Mouse (Mus musculus): ENCODE measurements around the gene Arhgap19. TPM values are rescaled to one million over a fixed set of nuclear protein-coding genes. Genes with fewer than 3 reads are reported as not detected.
A peak's percentile ranks its signal among the peaks of the same experiment; 100 is the strongest.

The Arhgap19 gene
- polyA plus RNA-seq, 1 experiment from 2014 or later: 20.8 TPM

DNA sequence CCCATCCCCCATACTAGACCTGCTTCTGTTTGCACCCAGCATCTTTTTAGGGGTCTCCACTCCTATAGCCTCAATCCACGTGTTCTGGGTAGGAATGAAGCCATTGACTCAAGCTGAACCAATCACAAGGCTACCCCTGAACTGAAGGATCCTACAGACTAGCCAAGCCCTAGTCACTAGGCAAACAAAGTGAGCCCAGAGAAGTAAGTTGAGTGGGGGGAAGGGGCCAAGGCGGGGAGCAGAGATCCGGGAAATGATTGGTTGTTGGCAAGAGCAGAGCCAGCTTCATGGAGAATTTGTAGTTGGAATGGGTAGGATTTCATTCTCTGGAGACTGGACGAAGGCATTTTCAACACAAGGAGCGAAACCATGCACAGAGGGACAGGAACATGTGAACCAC is 15.1 kb upstream of the Arhgap19 start:
- Histone ChIP-seq H3K9ac (ENCODE audit: low read depth, low read length) (no peak overlapping the region), H3K27ac (ENCODE audit: low read depth, low read length) (no peak overlapping the region), H3K4me2 (no peak overlapping the region), H3K27me3 (ENCODE audit: control insufficient read depth, insufficient read depth, low read length) (no peaks in the 10 kb centered on the region), H3K4me1 (ENCODE audit: control insufficient read depth, insufficient read depth, low read length) (peaks cover 5% of the 10 kb centered on the region; the same call in 1 of the 2 replicates), H3K36me3 (ENCODE audit: control insufficient read depth, insufficient read depth, low read length) (no peaks in the 10 kb centered on the region), H3K9me3 (replicated peaks; ENCODE audit: control insufficient read depth, low read length) (no peaks in the 10 kb centered on the region), H3K4me3 (ENCODE audit: low read depth, low read length) (no peak overlapping the region)
- ATAC-seq (replicated peaks; ENCODE audit: insufficient number of reproducible peaks, low FRiP score, low TSS enrichment): no peak
- WGBS (ENCODE audit: insufficient replicate concordance): 46% methylated on average over 5 of the region's 5 CpGs

- Histone ChIP-seq H3K9ac (ENCODE audit: low read depth, low read length) (no peak overlapping the region), H3K27me3 (ENCODE audit: control insufficient read depth, insufficient read depth, low read length) (no peaks in the 10 kb centered on the region), H3K4me1 (ENCODE audit: control insufficient read depth, insufficient read depth, low read length) (peaks cover 5% of the 10 kb centered on the region; the same call in 1 of the 2 replicates), H3K9me3 (replicated peaks; ENCODE audit: control insufficient read depth, low read length) (no peaks in the 10 kb centered on the region), H3K4me2 (no peak overlapping the region), H3K36me3 (ENCODE audit: control insufficient read depth, insufficient read depth, low read length) (no peaks in the 10 kb centered on the region), H3K4me3 (ENCODE audit: low read depth, low read length) (no peak overlapping the region), H3K27ac (ENCODE audit: low read depth, low read length) (no peak overlapping the region)
- 71% methylated on average over 5 of the region's 5 CpGs for WGBS (ENCODE audit: insufficient replicate concordance)
- no peak for ATAC-seq (replicated peaks; ENCODE audit: insufficient number of reproducible peaks, low FRiP score, low TSS enrichment)
Measured at GRCm38 (mm10) chr19:41816410-41816809, 14.6 kb upstream of the Arhgap19 start.

DNA sequence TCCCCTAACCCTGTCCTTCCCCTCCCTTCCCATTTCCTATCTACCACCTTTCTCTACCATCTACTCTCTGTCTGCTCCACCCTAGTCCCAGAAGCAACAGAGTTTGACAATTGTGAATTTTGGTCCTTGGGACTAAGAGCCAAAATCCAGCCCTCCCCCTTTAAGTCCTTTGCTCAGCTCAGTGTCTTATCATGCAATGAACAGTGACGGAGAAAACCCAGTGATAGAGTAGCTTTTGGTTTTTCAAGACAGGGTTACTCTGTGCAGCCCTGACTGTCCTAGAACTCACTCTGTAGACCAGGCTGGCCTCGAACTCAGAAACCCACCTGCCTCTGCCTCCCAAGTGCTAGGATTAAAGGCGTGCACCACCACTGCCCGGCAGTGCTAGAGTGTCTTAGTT is 11.5 kb upstream of the Arhgap19 start:
- Histone ChIP-seq H3K27me3 (ENCODE audit: control insufficient read depth, insufficient read depth, low read length) (no peaks in the 10 kb centered on the region), H3K27ac (ENCODE audit: low read depth, low read length) (no peak overlapping the region), H3K36me3 (ENCODE audit: control insufficient read depth, insufficient read depth, low read length) (no peaks in the 10 kb centered on the region), H3K4me3 (ENCODE audit: low read depth, low read length) (no peak overlapping the region), H3K9me3 (replicated peaks; ENCODE audit: control insufficient read depth, low read length) (no peaks in the 10 kb centered on the region), H3K4me1 (ENCODE audit: control insufficient read depth, insufficient read depth, low read length) (peaks cover 5% of the 10 kb centered on the region; the same call in 1 of the 2 replicates), H3K4me2 (no peak overlapping the region), H3K9ac (ENCODE audit: low read depth, low read length) (no peak overlapping the region)
- ATAC-seq (replicated peaks; ENCODE audit: insufficient number of reproducible peaks, low FRiP score, low TSS enrichment): no peak
- WGBS (ENCODE audit: insufficient replicate concordance): 79% methylated on average over 4 of the region's 4 CpGs

- Histone ChIP-seq H3K4me3 (ENCODE audit: low read depth, low read length) (no peak overlapping the region), H3K27me3 (ENCODE audit: control insufficient read depth, insufficient read depth, low read length) (no peaks in the 10 kb centered on the region), H3K27ac (ENCODE audit: low read depth, low read length) (no peak overlapping the region), H3K36me3 (ENCODE audit: control insufficient read depth, insufficient read depth, low read length) (no peaks in the 10 kb centered on the region), H3K4me1 (ENCODE audit: control insufficient read depth, insufficient read depth, low read length) (peaks cover 3% of the 10 kb centered on the region; the same call in 1 of the 2 replicates), H3K9me3 (replicated peaks; ENCODE audit: control insufficient read depth, low read length) (no peaks in the 10 kb centered on the region), H3K4me2 (no peak overlapping the region), H3K9ac (ENCODE audit: low read depth, low read length) (no peak overlapping the region)
- WGBS (ENCODE audit: insufficient replicate concordance): 82% methylated on average over 10 of the region's 10 CpGs
- no peak for ATAC-seq (replicated peaks; ENCODE audit: insufficient number of reproducible peaks, low FRiP score, low TSS enrichment)
Measured at GRCm38 (mm10) chr19:41812525-41812924, 10.7 kb upstream of the Arhgap19 start.

DNA sequence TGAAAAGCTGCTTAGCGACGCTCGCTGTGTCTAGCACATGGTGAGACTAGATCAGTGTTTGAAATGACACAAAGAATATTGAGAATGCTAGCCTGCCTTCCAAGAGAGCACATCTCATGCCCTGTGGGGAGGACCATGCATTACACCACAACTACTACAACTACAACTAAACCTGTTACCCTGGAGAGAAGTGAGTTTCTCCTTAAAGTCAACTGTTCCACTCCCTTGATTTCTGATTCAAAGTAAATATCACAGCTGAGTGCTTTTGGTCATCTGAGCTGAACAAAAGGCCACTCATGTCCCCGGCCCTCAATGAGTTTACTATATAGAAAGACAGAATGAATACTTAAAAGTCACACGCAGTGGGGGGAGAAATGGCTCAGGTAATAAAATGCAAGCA is 8.2 kb upstream of the Arhgap19 start:
- no peak overlapping the region for H3K4me2 ChIP-seq
- H3K9me3 ChIP-seq (replicated peaks; ENCODE audit: control insufficient read depth, low read length): 0 out of 2 replicates have a peak, but pooled peaks cover 3% of the 10 kb centered on the region
- no peak for ATAC-seq (replicated peaks; ENCODE audit: insufficient number of reproducible peaks, low FRiP score, low TSS enrichment)
- no peak overlapping the region for H3K4me3 ChIP-seq (ENCODE audit: low read depth, low read length)
- no peaks in the 10 kb centered on the region for H3K36me3 ChIP-seq (ENCODE audit: control insufficient read depth, insufficient read depth, low read length)
- 84% methylated on average over 5 of the region's 5 CpGs for WGBS (ENCODE audit: insufficient replicate concordance)
- H3K4me1 ChIP-seq (ENCODE audit: control insufficient read depth, insufficient read depth, low read length): no peaks in the 10 kb centered on the region
- H3K9ac ChIP-seq (ENCODE audit: low read depth, low read length): no peak overlapping the region
- no peak overlapping the region for H3K27ac ChIP-seq (ENCODE audit: low read depth, low read length)
- no peaks in the 10 kb centered on the region for H3K27me3 ChIP-seq (ENCODE audit: control insufficient read depth, insufficient read depth, low read length)

- H3K27ac ChIP-seq (ENCODE audit: low read depth, low read length): no peak overlapping the region
- no peak overlapping the region for H3K9ac ChIP-seq (ENCODE audit: low read depth, low read length)
- H3K36me3 ChIP-seq (ENCODE audit: control insufficient read depth, insufficient read depth, low read length): no peaks in the 10 kb centered on the region
- 84% methylated on average over 8 of the region's 8 CpGs for WGBS (ENCODE audit: insufficient replicate concordance)
- no peak overlapping the region for H3K4me3 ChIP-seq (ENCODE audit: low read depth, low read length)
- no peaks in the 10 kb centered on the region for H3K4me1 ChIP-seq (ENCODE audit: control insufficient read depth, insufficient read depth, low read length)
- ATAC-seq (replicated peaks; ENCODE audit: insufficient number of reproducible peaks, low FRiP score, low TSS enrichment): no peak
- H3K4me2 ChIP-seq: no peak overlapping the region
- H3K27me3 ChIP-seq (ENCODE audit: control insufficient read depth, insufficient read depth, low read length): no peaks in the 10 kb centered on the region
- 0 out of 2 replicates have a peak, but pooled peaks cover 3% of the 10 kb centered on the region for H3K9me3 ChIP-seq (replicated peaks; ENCODE audit: control insufficient read depth, low read length)
Measured at GRCm38 (mm10) chr19:41808104-41808634, 6.3 kb upstream of the Arhgap19 start.

GRCm38 (mm10) chr19:41807497-41807896 is 5.7 kb upstream of the Arhgap19 start:
- Histone ChIP-seq H3K9me3 (replicated peaks; ENCODE audit: control insufficient read depth, low read length) (0 out of 2 replicates have a peak, but pooled peaks cover 3% of the 10 kb centered on the region), H3K27ac (ENCODE audit: low read depth, low read length) (no peak overlapping the region), H3K4me3 (ENCODE audit: low read depth, low read length) (no peak overlapping the region), H3K36me3 (ENCODE audit: control insufficient read depth, insufficient read depth, low read length) (no peaks in the 10 kb centered on the region), H3K27me3 (ENCODE audit: control insufficient read depth, insufficient read depth, low read length) (no peaks in the 10 kb centered on the region), H3K4me2 (peak overlapping the region; percentile 4; the same call in 1 of the 2 replicates), H3K4me1 (ENCODE audit: control insufficient read depth, insufficient read depth, low read length) (no peaks in the 10 kb centered on the region), H3K9ac (ENCODE audit: low read depth, low read length) (no peak overlapping the region)
- no peak for ATAC-seq (replicated peaks; ENCODE audit: insufficient number of reproducible peaks, low FRiP score, low TSS enrichment)
- WGBS (ENCODE audit: insufficient replicate concordance): 68% methylated on average over 9 of the region's 9 CpGs

DNA sequence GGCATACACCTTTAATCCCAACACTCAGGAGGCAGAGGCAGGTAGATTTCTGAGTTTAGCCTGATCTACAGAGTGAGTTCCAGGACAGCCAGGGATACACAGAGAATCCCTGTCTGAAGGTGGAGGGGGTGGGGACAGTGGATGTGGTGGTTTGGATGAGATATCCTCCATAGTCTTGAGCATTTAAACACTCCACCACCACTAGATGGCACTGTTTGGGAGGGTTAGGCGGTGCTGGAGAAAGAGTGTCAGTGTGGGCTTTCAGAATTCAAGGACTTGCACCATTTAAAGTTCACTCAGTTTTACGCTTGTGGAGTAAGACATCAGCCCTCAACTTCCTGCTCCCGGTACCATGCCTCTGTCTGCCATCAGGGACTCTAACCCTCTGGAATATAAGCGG is 4.0 kb upstream of the Arhgap19 start:
- no peaks in the 10 kb centered on the region for H3K36me3 ChIP-seq (ENCODE audit: control insufficient read depth, insufficient read depth, low read length)
- 0 out of 2 replicates have a peak, but pooled peaks cover 3% of the 10 kb centered on the region for H3K9me3 ChIP-seq (replicated peaks; ENCODE audit: control insufficient read depth, low read length)
- H3K27me3 ChIP-seq (ENCODE audit: control insufficient read depth, insufficient read depth, low read length): no peaks in the 10 kb centered on the region
- H3K4me3 ChIP-seq (ENCODE audit: low read depth, low read length): no peak overlapping the region
- no peak overlapping the region for H3K27ac ChIP-seq (ENCODE audit: low read depth, low read length)
- no peak overlapping the region for H3K9ac ChIP-seq (ENCODE audit: low read depth, low read length)
- H3K4me2 ChIP-seq: no peak overlapping the region
- 88% methylated on average over 4 of the region's 4 CpGs for WGBS (ENCODE audit: insufficient replicate concordance)
- no peaks in the 10 kb centered on the region; the same call in 1 of the 2 replicates for H3K4me1 ChIP-seq (ENCODE audit: control insufficient read depth, insufficient read depth, low read length)
- no peak for ATAC-seq (replicated peaks; ENCODE audit: insufficient number of reproducible peaks, low FRiP score, low TSS enrichment)

DNA sequence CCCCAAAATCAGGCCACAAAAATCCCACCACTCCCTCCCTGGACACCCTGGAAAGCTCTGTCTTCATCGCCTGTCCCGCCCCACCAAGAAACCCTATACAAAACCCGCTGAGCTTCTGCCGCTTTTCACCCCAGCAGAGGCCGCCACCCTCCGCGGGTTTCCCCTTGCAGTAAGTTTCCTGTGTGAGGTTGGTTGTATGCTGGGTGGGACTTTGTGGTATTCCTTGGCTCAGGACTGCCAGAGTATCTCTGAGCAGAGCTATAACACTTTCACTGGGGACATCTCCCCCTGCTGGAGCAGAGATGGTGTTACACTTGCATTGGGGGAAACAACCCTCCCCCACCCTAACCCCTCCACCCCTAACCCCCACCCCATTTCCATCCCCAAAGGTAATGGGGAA is 1.5 kb upstream of the Arhgap19 start:
- 43% methylated on average over 7 of the region's 7 CpGs for WGBS (ENCODE audit: insufficient replicate concordance)
- no peaks in the 10 kb centered on the region for H3K27me3 ChIP-seq (ENCODE audit: control insufficient read depth, insufficient read depth, low read length)
- peaks cover 5% of the 10 kb centered on the region for H3K4me1 ChIP-seq (ENCODE audit: control insufficient read depth, insufficient read depth, low read length)
- H3K27ac ChIP-seq (ENCODE audit: low read depth, low read length): no peak overlapping the region
- 0 out of 2 replicates have a peak, but pooled peaks cover 3% of the 10 kb centered on the region for H3K9me3 ChIP-seq (replicated peaks; ENCODE audit: control insufficient read depth, low read length)
- no peak overlapping the region for H3K4me2 ChIP-seq
- no peak for ATAC-seq (replicated peaks; ENCODE audit: insufficient number of reproducible peaks, low FRiP score, low TSS enrichment)
- H3K36me3 ChIP-seq (ENCODE audit: control insufficient read depth, insufficient read depth, low read length): no peaks in the 10 kb centered on the region
- no peak overlapping the region for H3K4me3 ChIP-seq (ENCODE audit: low read depth, low read length)
- no peak overlapping the region for H3K9ac ChIP-seq (ENCODE audit: low read depth, low read length)

All from heart, embryonic 11.5 days (tissue).